In the genomic region with DNA sequence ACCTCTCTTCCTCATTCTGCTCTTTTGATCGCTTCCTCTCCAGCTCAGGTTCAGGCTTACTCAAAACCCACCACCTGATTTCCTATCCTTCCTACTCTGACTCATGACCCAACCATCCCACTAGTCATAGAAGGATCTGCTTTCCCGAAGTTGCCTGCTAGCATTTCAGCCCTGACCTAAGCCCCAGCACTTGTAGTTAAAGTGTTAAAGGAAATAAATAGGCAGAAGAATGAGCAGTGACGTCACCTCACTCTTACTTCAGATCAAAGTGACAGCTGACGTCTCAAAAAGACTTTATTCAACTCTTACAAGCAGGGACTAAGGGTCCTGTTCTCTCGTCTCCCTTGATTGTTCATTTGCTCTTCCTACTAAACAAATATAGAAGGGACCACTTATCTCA, we compare ENCODE assay signal across 1 mouse cellular context.
TF ChIP-seq lines count a peak whose summit lies in the region.

No protein-coding gene starts in this region.

TF ChIP-seq in CH12.LX, 34 proteins besides CTCF, POLR2A, EP300 and RAD21 (continued from another document):
- TF ChIP-seq GABPA (IDR thresholded peaks at IDR 0.05; ENCODE audit: insufficient replicate concordance, low read depth, low read length) = no peak
- no peak for TF ChIP-seq TBP (conservative IDR thresholded peaks at IDR 0.05; ENCODE audit: low read depth, low read length)
- no peak for TF ChIP-seq NRF1 (IDR thresholded peaks at IDR 0.05; ENCODE audit: low read depth, low read length)
